Mouse (Mus musculus) megakaryocyte-erythroid progenitor cell, adult 5-6 weeks (primary cell): ENCODE measurements around the gene L1td1. TPM values are rescaled to one million over a fixed set of nuclear protein-coding genes. Genes with fewer than 3 reads are reported as not detected.

Experiments
- ATAC-seq: replicated peaks from 2 replicates; pipeline ENCODE4 v1.8.0; 2016; ENCODE audit warnings: mild to moderate bottlenecking, inconsistent platforms; ENCODE audit not compliant: severe bottlenecking, poor library complexity, low FRiP score, low TSS enrichment
- total RNA-seq, 2 experiments: library from RNA; stranded (forward) in 1 of 2; stranded (reverse) in 1 of 2; fragments of 200-1000, 215-1000 nt in 1 of 2; fragments of >200 nt in 1 of 2; fragmentation: Nextera tagmentation in 1 of 2; gene quantifications; 2 replicates each; pipeline ENCODE4 v1.2.3; 2014 to 2017

Gene L1td1
- total RNA-seq, 2 experiments from 2014 or later: not detected

GRCm38 (mm10) chr4:98728716-98729115 is 2.2 kb downstream of the L1td1 start:
- no peak for ATAC-seq

GRCm38 (mm10) chr4:98733660-98734059 is 7.1 kb downstream of the L1td1 start:
- ATAC-seq: no peak

GRCm38 (mm10) chr4:98739753-98740152 is 13.2 kb downstream of the L1td1 start:
- ATAC-seq: no peak

GRCm38 (mm10) chr4:98743209-98743905 is 16.8 kb downstream of the L1td1 start:
- ATAC-seq: no peak

GRCm38 (mm10) chr4:98743906-98744210 is 17.3 kb downstream of the L1td1 start:
- ATAC-seq: no peak

- ATAC-seq: no peak
Measured at GRCm38 (mm10) chr4:98754456-98754855, 27.9 kb downstream of the L1td1 start.

GRCm38 (mm10) chr4:98756141-98756540 is 29.6 kb downstream of the L1td1 start:
- no peak for ATAC-seq

GRCm38 (mm10) chr4:98758012-98758821 is 31.7 kb downstream of the L1td1 start:
- ATAC-seq: no peak

GRCm38 (mm10) chr4:98758872-98759518 is 32.5 kb downstream of the L1td1 start:
- ATAC-seq: no peak

- ATAC-seq: no peak
Measured at GRCm38 (mm10) chr4:98767134-98768133, 40.9 kb downstream of the L1td1 start.

GRCm38 (mm10) chr4:98773785-98774184 is 47.3 kb downstream of the L1td1 start:
- ATAC-seq: no peak

- no peak for ATAC-seq
Measured at GRCm38 (mm10) chr4:98776721-98777427, 50.3 kb downstream of the L1td1 start.

GRCm38 (mm10) chr4:98777464-98777863 is 50.9 kb downstream of the L1td1 start:
- ATAC-seq: no peak

- ATAC-seq: no peak
Measured at GRCm38 (mm10) chr4:98778219-98778618, 51.7 kb downstream of the L1td1 start.

GRCm38 (mm10) chr4:98785851-98786250 is 59.3 kb downstream of the L1td1 start:
- ATAC-seq: no peak

GRCm38 (mm10) chr4:98786281-98786680 is 59.7 kb downstream of the L1td1 start:
- ATAC-seq: no peak
